Mouse (Mus musculus): ENCODE measurements around the gene Tbl1x. TPM values are rescaled to one million over a fixed set of nuclear protein-coding genes. Genes with fewer than 3 reads are reported as not detected.

The Tbl1x gene
- 10.3 and 11.6 TPM in 2 replicates for polyA plus RNA-seq (2015; fragmentation: Nextera tagmentation; extraction: Ambion mirVana)

GRCm38 (mm10) chrX:77510371-77511300, at the start of gene Tbl1x:
Gene Tbl1x (plus strand): TSS chrX:77511013.
- Histone ChIP-seq H3K4me2 (ENCODE audit: low read depth, low read length) (peak within 1 kb of the TSS; percentile 74), H3K36me3 (replicated peaks; ENCODE audit: insufficient read depth, low read length) (no peaks in the 10 kb centered on the region), H3K27ac (ENCODE audit: low read depth) (peak within 1 kb of the TSS; percentile 87), H3K9ac (replicated peaks) (peak within 1 kb of the TSS; percentile 79), H3K4me1 (ENCODE audit: insufficient read depth) (peaks cover 12% of the 10 kb centered on the region; the same call in 1 of the 2 replicates), H3K27me3 (ENCODE audit: insufficient read depth, low read length) (no peaks in the 10 kb centered on the region), H3K9me3 (ENCODE audit: low read length) (no peaks in the 10 kb centered on the region), H3K4me3 (ENCODE audit: low read depth, low read length) (peak within 1 kb of the TSS; percentile 69)
- TF ChIP-seq EP300 (IDR thresholded peaks at IDR 0.05; ENCODE audit: low read depth) (no peak), CTCF (IDR thresholded peaks at IDR 0.05; ENCODE audit: low read depth) (peak; percentile 28; the same call in 1 of the 2 replicates)
- 14% methylated on average over 38 of the region's 76 CpGs for WGBS (ENCODE audit: insufficient replicate concordance)
- DNase-seq (peak; percentile 78), ATAC-seq (peak; percentile 76)

GRCm38 (mm10) chrX:77469216-77469615, 41.6 kb upstream of the Tbl1x start:
- ATAC-seq: no peak
- no peak for TF ChIP-seq EP300 (IDR thresholded peaks at IDR 0.05; ENCODE audit: low read depth)
- TF ChIP-seq CTCF (IDR thresholded peaks at IDR 0.05; ENCODE audit: low read depth): no peak
- WGBS (ENCODE audit: insufficient replicate concordance): 32% methylated on average over 1 of the region's 1 CpGs

GRCm38 (mm10) chrX:77472858-77473257, 38.0 kb upstream of the Tbl1x start:
- DNase-seq (no peak), ATAC-seq (no peak)
- no peaks in the 10 kb centered on the region for H3K36me3 ChIP-seq (replicated peaks; ENCODE audit: insufficient read depth, low read length)
- no peak overlapping the region for H3K9ac ChIP-seq (replicated peaks)
- TF ChIP-seq CTCF (IDR thresholded peaks at IDR 0.05; ENCODE audit: low read depth) (no peak), EP300 (IDR thresholded peaks at IDR 0.05; ENCODE audit: low read depth) (no peak)
- H3K27me3 ChIP-seq (ENCODE audit: insufficient read depth, low read length): no peaks in the 10 kb centered on the region
- no peaks in the 10 kb centered on the region for H3K4me1 ChIP-seq (ENCODE audit: insufficient read depth)
- H3K27ac ChIP-seq (ENCODE audit: low read depth): no peak overlapping the region
- H3K4me2 ChIP-seq (ENCODE audit: low read depth, low read length): no peak overlapping the region
- WGBS (ENCODE audit: insufficient replicate concordance): 63% methylated on average over 1 of the region's 1 CpGs
- no peak overlapping the region for H3K4me3 ChIP-seq (ENCODE audit: low read depth, low read length)
- H3K9me3 ChIP-seq (ENCODE audit: low read length): no peaks in the 10 kb centered on the region

More at GRCm38 (mm10) chrX:77469216-77469615, 41.6 kb upstream of the Tbl1x start:
- Histone ChIP-seq H3K9ac (replicated peaks) (no peak overlapping the region), H3K27ac (ENCODE audit: low read depth) (no peak overlapping the region), H3K9me3 (ENCODE audit: low read length) (no peaks in the 10 kb centered on the region), H3K27me3 (ENCODE audit: insufficient read depth, low read length) (no peaks in the 10 kb centered on the region), H3K4me2 (ENCODE audit: low read depth, low read length) (no peak overlapping the region), H3K36me3 (replicated peaks; ENCODE audit: insufficient read depth, low read length) (no peaks in the 10 kb centered on the region), H3K4me1 (ENCODE audit: insufficient read depth) (no peaks in the 10 kb centered on the region), H3K4me3 (ENCODE audit: low read depth, low read length) (no peak overlapping the region)
- no peak for DNase-seq

- Histone ChIP-seq H3K9me3 (ENCODE audit: low read length) (no peaks in the 10 kb centered on the region), H3K9ac (replicated peaks) (no peak overlapping the region), H3K27ac (ENCODE audit: low read depth) (no peak overlapping the region), H3K27me3 (ENCODE audit: insufficient read depth, low read length) (no peaks in the 10 kb centered on the region), H3K4me2 (ENCODE audit: low read depth, low read length) (no peak overlapping the region), H3K36me3 (replicated peaks; ENCODE audit: insufficient read depth, low read length) (no peaks in the 10 kb centered on the region), H3K4me3 (ENCODE audit: low read depth, low read length) (no peak overlapping the region), H3K4me1 (ENCODE audit: insufficient read depth) (no peaks in the 10 kb centered on the region)
- DNase-seq: no peak
- peak; percentile 90 for ATAC-seq
- TF ChIP-seq CTCF (IDR thresholded peaks at IDR 0.05; ENCODE audit: low read depth) (no peak), EP300 (IDR thresholded peaks at IDR 0.05; ENCODE audit: low read depth) (no peak)
- 43% methylated on average over 1 of the region's 1 CpGs for WGBS (ENCODE audit: insufficient replicate concordance)
Observed at GRCm38 (mm10) chrX:77473511-77473910, 37.3 kb upstream of the Tbl1x start.

GRCm38 (mm10) chrX:77474551-77474950, 36.3 kb upstream of the Tbl1x start:
- ATAC-seq (no peak), DNase-seq (no peak)
- Histone ChIP-seq H3K4me1 (ENCODE audit: insufficient read depth) (no peaks in the 10 kb centered on the region), H3K27me3 (ENCODE audit: insufficient read depth, low read length) (no peaks in the 10 kb centered on the region), H3K36me3 (replicated peaks; ENCODE audit: insufficient read depth, low read length) (no peaks in the 10 kb centered on the region), H3K4me2 (ENCODE audit: low read depth, low read length) (no peak overlapping the region), H3K4me3 (ENCODE audit: low read depth, low read length) (no peak overlapping the region), H3K9ac (replicated peaks) (no peak overlapping the region), H3K27ac (ENCODE audit: low read depth) (no peak overlapping the region), H3K9me3 (ENCODE audit: low read length) (no peaks in the 10 kb centered on the region)
- no peak for TF ChIP-seq CTCF (IDR thresholded peaks at IDR 0.05; ENCODE audit: low read depth)
- TF ChIP-seq EP300 (IDR thresholded peaks at IDR 0.05; ENCODE audit: low read depth): no peak
- WGBS (ENCODE audit: insufficient replicate concordance): 8% methylated on average over 1 of the region's 1 CpGs

GRCm38 (mm10) chrX:77477526-77477925, 33.3 kb upstream of the Tbl1x start:
- Histone ChIP-seq H3K36me3 (replicated peaks; ENCODE audit: insufficient read depth, low read length) (no peaks in the 10 kb centered on the region), H3K4me1 (ENCODE audit: insufficient read depth) (no peaks in the 10 kb centered on the region), H3K9me3 (ENCODE audit: low read length) (no peaks in the 10 kb centered on the region), H3K4me2 (ENCODE audit: low read depth, low read length) (no peak overlapping the region), H3K4me3 (ENCODE audit: low read depth, low read length) (no peak overlapping the region), H3K27ac (ENCODE audit: low read depth) (no peak overlapping the region), H3K9ac (replicated peaks) (no peak overlapping the region), H3K27me3 (ENCODE audit: insufficient read depth, low read length) (no peaks in the 10 kb centered on the region)
- 82% methylated on average over 2 of the region's 2 CpGs for WGBS (ENCODE audit: insufficient replicate concordance)
- DNase-seq (no peak), ATAC-seq (no peak)
- TF ChIP-seq EP300 (IDR thresholded peaks at IDR 0.05; ENCODE audit: low read depth) (no peak), CTCF (IDR thresholded peaks at IDR 0.05; ENCODE audit: low read depth) (no peak)
